Mouse (Mus musculus) embryo, embryonic 11 days (tissue): ENCODE measurements around the gene Nhlrc4.

Experiments used
- DNase-seq: peaks from one replicate; pipeline ENCODE4 v3.0.0-alpha.2; 2015

Gene Nhlrc4

DNA sequence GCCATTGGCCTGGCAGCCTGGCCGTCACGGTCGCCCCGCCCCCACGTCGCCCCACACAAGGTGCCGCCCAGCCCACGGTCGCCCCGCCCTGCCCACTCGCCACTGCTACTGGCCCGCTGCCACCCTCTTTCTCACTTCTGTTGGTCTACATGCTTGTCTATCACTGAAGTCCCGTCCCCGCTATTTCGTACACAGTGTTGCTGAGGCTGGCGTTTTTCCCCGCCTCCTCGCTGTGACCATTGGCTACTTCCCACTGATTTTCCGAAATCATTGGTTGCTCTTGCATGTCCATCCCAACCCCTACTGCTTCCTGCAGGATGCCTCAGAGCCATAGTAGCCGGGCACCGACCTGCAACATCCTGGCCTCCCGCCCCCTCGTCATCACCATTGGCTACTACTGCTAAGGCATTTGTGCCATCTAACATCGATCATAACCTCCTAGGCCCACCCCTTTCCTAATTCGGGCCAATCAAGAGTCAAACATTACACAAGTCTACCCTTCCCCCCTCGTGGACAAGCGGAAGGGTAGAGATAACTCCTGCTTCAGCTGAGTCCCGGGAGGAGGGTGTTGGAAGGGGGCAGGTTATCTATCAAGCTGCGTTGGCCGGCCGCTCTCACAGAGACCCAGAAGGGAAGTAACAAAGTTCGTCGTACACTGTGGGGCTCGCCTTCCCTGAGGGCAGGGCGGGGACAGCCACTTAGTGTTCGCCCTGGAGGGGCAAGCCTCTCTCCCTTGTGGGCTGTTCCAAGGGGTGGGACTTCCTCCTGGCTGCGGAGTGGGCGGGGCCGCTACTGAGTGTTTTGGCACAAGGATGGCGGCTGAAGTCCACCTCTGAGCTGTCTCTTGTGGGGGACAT is 24.7 kb downstream of the Nhlrc4 start:
- DNase-seq = peak; percentile 98

DNA sequence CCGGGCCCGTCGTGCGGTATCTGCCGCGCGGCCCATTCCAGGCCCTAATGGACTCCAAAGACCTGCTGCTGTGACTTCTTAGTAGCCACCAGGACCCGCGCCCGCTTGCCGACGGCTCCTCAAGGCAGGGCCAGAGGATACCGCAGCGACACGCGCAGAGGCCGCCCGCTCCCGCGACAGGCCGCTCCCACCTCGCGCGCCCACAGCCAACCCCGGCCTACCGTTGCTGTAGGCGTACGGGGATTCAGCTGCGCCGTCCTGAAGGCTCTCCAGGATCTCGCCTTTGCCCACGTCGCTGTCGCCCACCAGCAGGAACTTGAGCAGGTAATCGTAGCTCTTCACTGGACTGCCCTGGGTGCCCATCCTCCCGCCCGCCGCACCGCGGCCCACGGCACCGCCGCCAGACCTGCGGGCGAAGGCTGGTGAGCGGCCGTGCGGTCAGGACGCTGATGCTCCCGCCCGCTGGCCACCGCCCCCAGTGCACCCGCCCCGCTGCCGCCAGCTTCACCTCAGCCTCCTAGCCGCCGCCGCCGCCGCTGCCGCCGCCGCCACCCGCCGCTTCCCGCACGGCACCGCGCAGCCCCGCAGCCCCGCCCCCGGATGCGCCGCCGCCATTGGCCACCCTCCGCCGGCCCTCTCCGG is 25.5 kb downstream of the Nhlrc4 start, which contains the start of gene Rab40c:
TSS of gene Rab40c (minus strand) at position 584 of the 642 bp plus-strand sequence.
- peak; percentile 52 for DNase-seq

DNA sequence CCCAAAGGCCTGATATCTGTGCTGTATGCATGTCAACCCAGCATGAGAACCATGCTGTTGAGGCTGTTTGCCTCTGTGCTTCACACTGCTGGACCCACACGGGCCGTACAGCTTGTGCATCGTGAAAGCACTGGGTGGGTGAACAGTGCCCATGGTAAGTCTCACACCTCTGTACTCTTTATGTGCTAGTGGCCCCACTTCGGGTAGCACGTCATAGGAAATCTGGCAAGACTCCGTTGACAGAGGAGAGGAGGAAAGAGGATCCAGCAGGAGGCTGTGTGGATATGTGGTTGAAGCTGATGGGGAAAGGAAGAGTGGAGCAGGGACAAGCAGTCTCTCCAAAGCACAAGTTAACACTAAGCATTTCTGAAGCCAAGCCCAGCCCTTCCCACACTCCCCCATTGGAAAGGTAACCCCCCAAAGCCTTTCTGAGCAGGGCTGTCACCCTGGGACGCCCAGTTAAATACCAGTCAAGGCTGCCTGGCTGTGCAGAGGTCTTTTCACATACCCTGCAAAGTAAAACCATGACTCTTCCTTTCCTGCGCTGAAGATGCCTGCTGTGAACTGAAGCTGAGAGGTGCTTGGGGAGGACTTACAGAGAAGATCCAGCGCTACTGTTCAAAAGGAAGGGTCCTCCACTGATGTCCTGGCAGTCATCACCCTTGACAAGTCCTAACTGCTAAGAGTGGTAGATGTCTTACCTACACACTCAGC is 26.6 kb downstream of the Nhlrc4 start:
- no peak for DNase-seq

DNA sequence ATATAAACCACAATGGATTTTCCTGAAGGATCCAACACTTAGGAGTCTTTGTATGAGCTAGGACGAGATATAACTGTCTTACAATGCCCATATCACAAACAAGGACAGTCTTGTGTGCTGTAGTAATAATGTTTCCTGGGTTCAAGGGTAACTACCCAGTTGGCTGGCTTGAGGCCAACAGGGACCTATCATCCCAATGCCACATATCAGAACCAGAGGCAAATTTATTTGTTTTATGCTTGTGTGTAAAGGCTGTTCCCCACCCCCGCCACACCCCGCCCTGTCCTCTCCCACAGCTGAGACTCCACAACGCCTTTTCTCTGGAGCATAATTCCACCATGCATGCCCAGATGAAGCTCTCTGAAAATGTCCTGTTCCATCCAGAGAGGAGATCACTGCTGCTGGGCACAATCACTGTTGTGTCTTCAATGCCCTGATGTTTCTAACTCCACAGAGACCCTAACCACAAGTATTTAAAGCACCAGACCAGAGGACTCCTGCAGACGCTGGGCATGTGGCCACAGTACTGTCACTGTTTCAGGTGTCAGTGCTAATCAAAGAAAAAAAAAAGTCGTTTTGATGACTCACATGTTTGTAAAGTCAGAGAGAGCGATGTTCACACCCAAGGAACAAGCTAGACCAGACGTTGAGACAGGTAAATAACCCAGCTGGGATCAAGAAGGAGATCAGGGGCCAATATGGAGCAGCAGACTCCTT is 27.7 kb downstream of the Nhlrc4 start:
- DNase-seq = no peak

DNA sequence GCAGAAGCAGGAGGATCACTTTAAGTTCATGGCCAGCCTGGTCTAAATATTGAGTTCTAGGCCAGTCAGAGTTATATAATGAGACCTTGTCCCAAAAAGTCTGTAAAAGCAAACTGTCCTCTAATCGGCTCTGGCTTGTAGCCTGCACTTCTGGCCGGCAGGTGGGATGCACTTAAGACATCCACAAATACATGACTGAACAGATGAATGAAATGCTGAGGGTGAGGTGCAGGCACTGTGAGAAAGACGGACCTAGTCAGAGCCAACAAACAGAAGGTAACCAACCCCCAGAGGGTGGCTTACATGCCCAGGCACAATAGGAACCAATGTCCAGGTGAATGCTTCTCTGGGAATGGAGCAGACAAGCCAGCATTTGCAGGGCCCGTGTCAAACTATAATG is 30.5 kb downstream of the Nhlrc4 start:
- DNase-seq = no peak

DNA sequence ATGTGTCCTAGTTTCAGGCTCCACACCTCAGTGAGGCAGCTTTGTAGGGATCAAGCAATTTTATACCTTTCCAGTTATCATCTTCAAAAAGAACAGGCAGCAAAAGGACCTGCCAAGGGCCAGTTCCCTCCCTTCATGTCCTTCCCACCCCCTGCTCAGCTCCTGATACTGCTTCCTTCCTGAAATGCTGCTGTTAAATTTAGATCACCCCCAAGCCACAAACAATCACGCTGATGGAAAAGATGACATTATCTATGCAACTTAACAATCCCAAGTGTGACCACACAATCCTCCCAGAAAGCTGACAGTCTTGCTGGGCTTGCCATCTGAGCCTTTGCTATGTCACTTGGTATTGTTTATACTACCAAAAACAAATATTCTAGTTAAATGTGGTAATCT is 30.9 kb downstream of the Nhlrc4 start:
- no peak for DNase-seq

DNA sequence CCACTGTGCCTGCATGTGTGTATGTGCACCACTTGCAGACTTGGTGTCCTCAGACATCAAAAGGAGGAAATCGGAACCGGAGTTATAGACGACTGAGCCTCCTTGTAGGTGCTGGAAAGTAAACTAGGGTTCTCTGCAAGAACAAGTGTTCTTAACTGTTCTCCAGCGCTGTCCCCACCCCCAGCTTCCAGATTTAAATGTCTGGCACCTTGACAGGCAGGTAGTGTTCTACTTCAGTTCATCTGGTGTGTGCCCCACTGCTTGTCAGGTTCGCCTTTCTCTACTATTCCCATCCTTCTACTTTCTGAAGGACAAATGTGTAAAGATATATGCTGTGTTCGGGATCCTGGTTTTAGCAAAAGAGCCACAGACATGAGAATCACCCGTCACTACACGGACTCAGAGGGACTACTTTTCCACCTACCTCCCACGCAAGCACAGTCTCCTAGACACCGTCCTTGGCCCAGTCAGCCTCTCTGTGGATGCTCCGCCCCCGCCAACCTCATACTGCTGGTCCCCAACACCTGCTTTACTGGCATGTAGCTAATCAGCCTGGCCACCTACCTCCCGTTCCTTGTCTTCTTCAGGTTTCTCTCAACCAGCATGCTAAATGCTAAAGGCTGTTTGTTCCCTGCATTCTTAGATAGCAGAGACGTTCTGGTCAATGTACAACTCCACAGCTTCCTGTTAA is 31.4 kb downstream of the Nhlrc4 start:
- DNase-seq = no peak

DNA sequence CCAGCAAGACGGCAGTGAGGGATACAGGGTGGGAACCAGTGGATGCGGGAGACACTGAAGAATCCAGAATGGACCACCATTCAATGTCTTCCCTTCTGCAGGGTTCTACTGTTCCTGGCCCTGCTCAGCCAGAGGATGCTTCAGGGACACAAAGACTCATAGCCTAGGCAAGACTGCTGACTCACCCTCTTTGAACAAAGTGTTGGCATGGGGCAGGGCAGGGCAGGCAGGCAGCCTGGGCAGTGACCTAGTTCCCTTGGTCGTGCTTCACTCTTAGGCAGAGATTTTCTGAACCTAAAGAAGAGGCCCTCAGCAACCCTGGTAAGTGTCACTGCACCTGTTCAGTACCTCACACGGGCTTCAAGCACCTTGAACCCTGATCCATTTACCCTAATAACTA is 32.9 kb downstream of the Nhlrc4 start:
- DNase-seq = no peak

DNA sequence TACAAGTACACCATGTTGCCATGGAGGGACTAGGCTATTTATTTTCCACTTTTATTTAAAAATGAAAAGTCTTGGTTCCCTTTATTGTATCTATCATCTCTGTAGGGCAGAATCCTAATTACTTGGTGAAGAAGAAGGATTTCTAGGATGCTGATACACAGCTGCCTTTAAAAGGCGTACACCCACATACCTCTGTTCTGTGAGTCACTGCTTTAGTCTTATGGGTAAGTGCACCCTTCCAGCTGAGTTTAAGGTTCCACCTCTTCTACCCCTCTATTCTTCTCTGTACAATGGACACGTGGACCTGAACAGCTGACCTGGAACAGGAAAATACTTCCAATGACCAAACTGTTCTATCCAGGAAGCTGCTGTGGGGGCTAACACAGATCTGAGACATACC is 37.1 kb downstream of the Nhlrc4 start:
- no peak for DNase-seq

DNA sequence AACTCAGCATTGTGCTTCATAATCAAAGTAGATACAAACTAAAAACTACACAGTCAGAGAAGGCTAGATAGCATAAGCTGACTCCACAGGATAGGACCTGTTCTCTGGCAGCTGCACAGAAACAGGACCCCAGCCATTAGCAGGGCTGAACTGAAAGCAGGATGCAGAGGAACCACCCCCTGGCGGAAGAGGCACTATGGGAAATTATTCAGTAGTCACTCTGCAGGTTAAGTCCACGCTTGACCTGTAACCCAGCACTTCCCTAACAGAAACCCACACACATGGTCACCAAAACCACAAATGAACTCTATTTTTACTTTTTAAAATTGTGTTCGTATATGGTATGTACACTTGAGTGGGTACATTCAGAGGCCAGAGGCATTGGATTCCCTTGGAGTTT is 41.7 kb downstream of the Nhlrc4 start:
- no peak for DNase-seq

DNA sequence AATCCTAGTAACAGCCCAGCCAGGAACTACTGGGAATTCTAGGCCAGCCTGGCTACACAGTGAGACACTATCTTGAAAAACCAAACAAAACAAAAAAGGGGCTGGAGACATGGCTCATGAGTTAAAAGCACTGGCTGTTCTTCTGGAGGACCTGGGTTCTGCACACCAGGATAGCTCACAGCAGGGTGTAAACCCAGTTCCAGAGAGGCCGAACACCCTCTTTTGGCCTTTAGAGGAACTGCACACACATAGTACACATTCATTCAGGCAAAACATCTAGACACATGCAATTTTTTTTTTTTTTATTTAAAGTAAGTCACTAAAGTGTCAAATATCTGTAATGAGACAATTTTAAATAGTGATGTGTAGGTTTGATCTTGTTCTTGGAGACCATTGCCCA is 44.6 kb downstream of the Nhlrc4 start:
- no peak for DNase-seq

DNA sequence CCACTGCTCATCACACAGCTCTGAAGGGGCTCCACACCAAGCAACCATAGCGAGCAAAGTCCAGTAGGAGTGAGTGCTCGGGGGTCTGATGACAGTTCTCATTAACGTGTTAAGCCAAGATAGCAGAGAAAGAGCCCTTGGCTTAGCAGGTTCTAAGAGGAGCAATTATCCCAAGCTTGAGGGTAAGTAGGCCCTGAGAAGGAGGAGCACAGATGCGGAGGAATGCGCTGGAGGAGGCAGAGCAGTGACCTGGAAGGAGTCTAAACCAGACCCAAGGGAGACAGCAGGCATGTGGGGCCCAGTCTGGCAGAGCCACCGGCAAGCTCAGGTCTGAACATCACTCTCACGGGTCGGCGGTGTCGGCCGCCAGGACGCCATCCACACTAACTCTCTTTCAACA is 48.9 kb downstream of the Nhlrc4 start:
- no peak for DNase-seq

DNA sequence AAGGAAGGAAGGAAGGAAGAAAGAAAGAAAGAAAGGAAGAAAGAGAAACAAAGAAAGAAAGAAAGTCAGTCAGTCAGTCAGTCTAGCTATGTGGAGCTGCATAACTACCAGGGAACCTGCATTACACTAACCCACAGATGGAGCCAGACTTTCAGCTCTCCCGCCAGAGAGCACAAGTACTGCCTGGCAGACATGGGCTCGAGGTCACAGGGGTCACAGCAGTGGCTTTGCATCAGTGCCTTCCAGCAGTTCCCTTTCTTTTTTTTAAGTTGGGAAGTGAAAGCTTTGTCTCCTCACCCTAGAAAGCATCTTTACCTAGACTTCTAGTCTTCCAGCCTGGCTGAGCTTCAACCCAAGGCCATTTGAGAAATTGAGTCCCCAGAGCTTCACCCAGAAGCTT is 49.3 kb downstream of the Nhlrc4 start:
- no peak for DNase-seq

DNA sequence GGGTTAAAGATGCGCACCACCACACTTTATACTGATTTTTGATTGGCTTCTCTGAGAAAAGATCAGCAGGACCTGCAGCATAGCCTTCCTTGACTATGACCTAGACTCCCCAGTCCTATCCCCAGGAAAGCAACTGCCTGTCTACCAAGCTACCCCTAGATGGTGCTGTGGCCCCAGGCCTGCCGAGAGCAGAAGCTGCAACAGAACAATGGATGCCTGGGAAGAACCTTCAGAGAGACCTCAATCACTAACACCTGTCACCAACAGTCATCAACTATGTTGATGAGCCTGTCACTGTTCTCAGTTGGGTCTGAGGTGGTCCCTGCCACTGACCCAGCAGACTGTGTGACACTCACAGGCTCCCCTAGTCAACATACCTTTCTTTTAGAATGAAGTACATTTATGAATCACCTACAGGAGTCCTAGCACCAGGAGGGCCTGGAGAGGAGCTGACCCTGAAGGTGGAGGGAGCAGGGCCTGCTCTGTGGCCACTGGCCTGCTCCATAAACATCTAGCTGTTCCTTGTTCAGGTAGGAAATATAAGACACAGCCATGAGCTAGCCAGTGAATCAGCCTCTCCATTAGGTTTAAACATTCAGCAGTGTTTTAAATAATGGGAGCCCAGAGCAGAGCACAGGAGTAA is 50.7 kb downstream of the Nhlrc4 start:
- DNase-seq = peak; percentile 82
